In genomic region chr8:60992910-60993638, GRCm38 (mm10) we compare ENCODE assay signal across 8 mouse cellular contexts. TPM values are rescaled to one million over a fixed set of nuclear protein-coding genes. Genes with fewer than 3 reads are reported as not detected.
DNase-seq lines count a peak whose midpoint lies in the region; ATAC-seq and TF ChIP-seq lines count a peak whose summit lies in the region.

TSS of gene Nek1 (plus strand) at chr8:60993195.

- peak within 1 kb of the TSS; percentile 87 for H3K4me2 ChIP-seq in embryonic facial prominence, embryonic 14.5 days (ENCODE audit: low read depth, low read length)
- peak within 1 kb of the TSS; percentile 88 for H3K4me2 ChIP-seq in limb, embryonic 13.5 days (replicated peaks)
- H3K4me2 ChIP-seq in midbrain, embryonic 16.5 days (ENCODE audit: low read length): peak within 1 kb of the TSS; percentile 84

- WGBS in embryonic facial prominence, embryonic 14.5 days: under 1% methylated on average over 57 of the region's 57 CpGs
- WGBS in heart, adult 2 months: under 1% methylated on average over 56 of the region's 57 CpGs
- WGBS in limb, embryonic 13.5 days: under 1% methylated on average over 57 of the region's 57 CpGs
- WGBS in midbrain, embryonic 16.5 days: under 1% methylated on average over 54 of the region's 57 CpGs

- peak within 1 kb of the TSS; percentile 64 for H3K4me3 ChIP-seq in embryonic facial prominence, embryonic 14.5 days (ENCODE audit: low read depth, low read length)
- H3K4me3 ChIP-seq in heart, adult 2 months: peak within 1 kb of the TSS; percentile 58
- peak within 1 kb of the TSS; percentile 84 for H3K4me3 ChIP-seq in limb, embryonic 13.5 days
- peak within 1 kb of the TSS; percentile 84 for H3K4me3 ChIP-seq in midbrain, embryonic 16.5 days (ENCODE audit: low read depth, low read length)

- no peaks in the 10 kb centered on the region for H3K9me3 ChIP-seq in embryonic facial prominence, embryonic 14.5 days (ENCODE audit: control insufficient read depth, low read length)
- peaks cover 5% of the 10 kb centered on the region; the same call in 1 of the 2 replicates for H3K9me3 ChIP-seq in limb, embryonic 13.5 days
- no peaks in the 10 kb centered on the region for H3K9me3 ChIP-seq in midbrain, embryonic 16.5 days (replicated peaks; ENCODE audit: control insufficient read depth, low read length, poor library complexity, severe bottlenecking)

- H3K79me2 ChIP-seq in heart, adult 2 months (replicated peaks; ENCODE audit: control insufficient read depth, insufficient read depth, low read length): no peaks in the 10 kb centered on the region; the same call in 1 of the 2 replicates

- peak within 1 kb of the TSS; percentile 90 for H3K27ac ChIP-seq in embryonic facial prominence, embryonic 14.5 days (replicated peaks; ENCODE audit: low read depth, low read length)
- peak within 1 kb of the TSS; percentile 85 for H3K27ac ChIP-seq in heart, adult 2 months
- peak within 1 kb of the TSS; percentile 91 for H3K27ac ChIP-seq in limb, embryonic 13.5 days
- H3K27ac ChIP-seq in midbrain, embryonic 16.5 days (ENCODE audit: low read length): peak within 1 kb of the TSS; percentile 93

- 0 out of 2 replicates have a peak, but pooled peaks have one; percentile 6 for TF ChIP-seq EP300 in heart, adult 2 months (IDR thresholded peaks at IDR 0.05; ENCODE audit: insufficient read depth, low read depth, low read length)

- peak within 1 kb of the TSS; percentile 72 for H3K9ac ChIP-seq in embryonic facial prominence, embryonic 14.5 days (ENCODE audit: low read depth, low read length)
- peak within 1 kb of the TSS; percentile 88 for H3K9ac ChIP-seq in heart, adult 2 months (ENCODE audit: low read depth, low read length)
- H3K9ac ChIP-seq in limb, embryonic 13.5 days: peak within 1 kb of the TSS; percentile 81
- H3K9ac ChIP-seq in midbrain, embryonic 16.5 days (ENCODE audit: low read depth, low read length): peak within 1 kb of the TSS; percentile 87

- DNase-seq in 3T3-L1 (ENCODE audit: low read depth, low spot score): peak; percentile 96
- DNase-seq in adrenal gland, postnatal 4 days (ENCODE audit: low spot score in 2 of 2): peak; percentile 93 to 95
- DNase-seq in embryonic facial prominence, embryonic 14.5 days (ENCODE audit: low spot score): peak; percentile 98
- DNase-seq in heart, adult 2 months: peak; percentile 97 to 98
- DNase-seq in kidney, adult 8-10 months: peak; percentile 97
- peak; percentile 97 to 100 for DNase-seq in spleen, postnatal 10 days (ENCODE audit: low spot score in 2 of 2)

- H3K27me3 ChIP-seq in embryonic facial prominence, embryonic 14.5 days (replicated peaks; ENCODE audit: control insufficient read depth, insufficient read depth, low read length): no peaks in the 10 kb centered on the region
- H3K27me3 ChIP-seq in heart, adult 2 months (ENCODE audit: control insufficient read depth, insufficient read depth, low read length): no peaks in the 10 kb centered on the region
- no peaks in the 10 kb centered on the region for H3K27me3 ChIP-seq in limb, embryonic 13.5 days
- no peaks in the 10 kb centered on the region for H3K27me3 ChIP-seq in midbrain, embryonic 16.5 days (ENCODE audit: control insufficient read depth, insufficient read depth, low read depth, low read length)

- no peak for TF ChIP-seq CTCF in heart, adult 2 months (IDR thresholded peaks at IDR 0.05)

- H3K36me3 ChIP-seq in embryonic facial prominence, embryonic 14.5 days (ENCODE audit: control insufficient read depth, insufficient read depth, low read length): no peaks in the 10 kb centered on the region
- H3K36me3 ChIP-seq in heart, adult 2 months (ENCODE audit: control insufficient read depth, insufficient read depth, low read length): no peaks in the 10 kb centered on the region; the same call in 1 of the 2 replicates
- H3K36me3 ChIP-seq in limb, embryonic 13.5 days: peaks cover 3% of the 10 kb centered on the region; the same call in 1 of the 2 replicates
- H3K36me3 ChIP-seq in midbrain, embryonic 16.5 days (ENCODE audit: control insufficient read depth, insufficient read depth, low read length): no peaks in the 10 kb centered on the region

- peaks cover 5% of the 10 kb centered on the region; the same call in 1 of the 2 replicates for H3K4me1 ChIP-seq in embryonic facial prominence, embryonic 14.5 days (ENCODE audit: control insufficient read depth, insufficient read depth, low read length)
- H3K4me1 ChIP-seq in heart, adult 2 months (ENCODE audit: control insufficient read depth, insufficient read depth, low read length): peaks cover 1% of the 10 kb centered on the region
- H3K4me1 ChIP-seq in limb, embryonic 13.5 days: peaks cover 14% of the 10 kb centered on the region
- peaks cover 12% of the 10 kb centered on the region for H3K4me1 ChIP-seq in midbrain, embryonic 16.5 days (ENCODE audit: control insufficient read depth, insufficient read depth, low read length)

- intact Hi-C loops in heart, adult 2 months (cut with DNase I): loop anchor here (2.0 to 5.0 kb wide), 3 partner anchors 38 to 486 kb away; partner anchors contain the start of genes Aadat and Hpf1

- ATAC-seq in embryonic facial prominence, embryonic 14.5 days (ENCODE audit: low read depth): peak; percentile 95
- ATAC-seq in limb, embryonic 13.5 days (ENCODE audit: low FRiP score, low read depth): peak; percentile 94
- peak; percentile 97 for ATAC-seq in midbrain, embryonic 16.5 days

- TF ChIP-seq POLR2A in heart, adult 2 months (IDR thresholded peaks at IDR 0.05; ENCODE audit: insufficient read depth, low read depth, low read length): peak; percentile 90

RNA-seq across cellular contexts. Expression of gene Nek1, which starts in this region (rescaled TPM):
- 10 to 100 TPM; 23.8 to 25.9 TPM for total RNA-seq in adrenal gland, postnatal 4 days (2021)
- polyA plus RNA-seq in embryonic facial prominence, embryonic 14.5 days (2014; fragmentation: Nextera tagmentation; extraction: Ambion mirVana): 23.0 and 23.3 TPM in 2 replicates
- 10 to 100 TPM in 1 of 2 experiments, 1 to 10 TPM in 1; 9.3 to 10.5 TPM for total RNA-seq in heart, adult 2 months (2021)
- polyA plus RNA-seq in heart, adult 2 months (2012; rRNA removed): 4.0 and 4.8 TPM in 2 replicates
- polyA plus RNA-seq in limb, embryonic 13.5 days (2015; fragmentation: Nextera tagmentation; extraction: Ambion mirVana): 23.0 and 24.8 TPM in 2 replicates
- 27.2 and 30.6 TPM in 2 replicates for polyA plus RNA-seq in midbrain, embryonic 16.5 days (2015; fragmentation: Nextera tagmentation; extraction: Ambion mirVana)

Comparison
In these comparisons a context has a peak if more than half of its experiments do, and no peak if none do; other contexts are left out.
1. Peak in every context shown above with its lines: DNase-seq, ATAC-seq, H3K4me3 ChIP-seq and H3K27ac ChIP-seq.